Mouse (Mus musculus) heart, embryonic 14.5 days (tissue): ENCODE results near the gene Fcna. TPM values are rescaled to one million over a fixed set of nuclear protein-coding genes. Genes with fewer than 3 reads are reported as not detected.

Source experiments
- ATAC-seq: fragments of 200-750 bp; cut with Nextera tagmentation; 2 replicates; pipeline ENCODE4 v1.8.0; 2017; ENCODE audit warnings: low read depth, moderate TSS enrichment; ENCODE audit not compliant: insufficient number of reproducible peaks, insufficient read depth, low FRiP score
- H3K27ac ChIP-seq, 2 experiments: fragments of 200-500 bp in 1 of 2; fragments of 300-500 bp in 1 of 2; sonication (generic) in 1 of 2; replicated peaks in 1 of 2; 2 replicates each; pipeline ENCODE4 v1.5.1; 2012 to 2014; ENCODE audit warnings: low read depth in 2 of 2, low read length in 2 of 2, control low read depth in 1 of 2, mild to moderate bottlenecking in 1 of 2, mixed read lengths in 1 of 2; ENCODE audit not compliant: control insufficient read depth in 1 of 2, insufficient read depth in 1 of 2
- H3K27me3 ChIP-seq: fragments of 300-500 bp; sonication (generic); 2 replicates; pipeline ENCODE4 v1.6.1; 2014; ENCODE audit warnings: mild to moderate bottlenecking, low read length, control low read depth; ENCODE audit not compliant: control insufficient read depth, insufficient read depth
- H3K36me3 ChIP-seq: fragments of 300-500 bp; sonication (generic); 2 replicates; pipeline ENCODE4 v1.6.1; 2014; ENCODE audit warnings: mild to moderate bottlenecking, control low read depth, low read length, mixed read lengths; ENCODE audit not compliant: control insufficient read depth, insufficient read depth
- H3K4me1 ChIP-seq, 2 experiments: fragments of 200-500 bp in 1 of 2; fragments of 300-500 bp in 1 of 2; sonication (generic) in 1 of 2; 2 replicates each; pipeline ENCODE4 v1.6.1; 2012 to 2014; ENCODE audit warnings: low read length in 2 of 2, control low read depth in 1 of 2, mixed read lengths in 1 of 2; ENCODE audit not compliant: control insufficient read depth in 2 of 2, insufficient read depth in 2 of 2
- H3K4me2 ChIP-seq: fragments of 300-500 bp; sonication (generic); 2 replicates; pipeline ENCODE4 v1.6.1; 2014; ENCODE audit warnings: mild to moderate bottlenecking, low read length
- H3K4me3 ChIP-seq, 2 experiments: fragments of 200-500 bp in 1 of 2; fragments of 300-500 bp in 1 of 2; sonication (generic) in 1 of 2; 2 replicates each; pipeline ENCODE4 v1.5.1; 2012 to 2014; ENCODE audit warnings: low read length in 2 of 2, mild to moderate bottlenecking in 2 of 2, control low read depth in 1 of 2, low read depth in 1 of 2, moderate library complexity in 1 of 2; ENCODE audit not compliant: control insufficient read depth in 1 of 2, insufficient read depth in 1 of 2
- H3K9ac ChIP-seq: fragments of 300-500 bp; sonication (generic); 2 replicates; pipeline ENCODE4 v1.6.1; 2014; ENCODE audit warnings: mild to moderate bottlenecking, low read length
- H3K9me3 ChIP-seq: fragments of 300-500 bp; sonication (generic); 2 replicates; pipeline ENCODE4 v1.6.1; 2016; ENCODE audit warnings: low read length, control low read depth; ENCODE audit not compliant: control insufficient read depth
- WGBS: fragments of 180-500 bp; shearing (Covaris S2); extraction: QIAGEN DNeasy Blood & Tissue Kit; methylation state at CpG from one replicate; pipeline ENCODE4 v1.1.7; 2014; 5-methylcytosine and 5-hydroxymethylcytosine counted together
- polyA plus RNA-seq: library from polyadenylated mRNA; unstranded; fragments of >200 nt; fragmentation: Nextera tagmentation; extraction: Ambion mirVana; gene quantifications from 2 replicates; pipeline ENCODE4 v1.2.1, GENCODE M21; 2014

Fcna gene
- polyA plus RNA-seq, 1 experiment from 2014 or later: 3.2 TPM

DNA sequence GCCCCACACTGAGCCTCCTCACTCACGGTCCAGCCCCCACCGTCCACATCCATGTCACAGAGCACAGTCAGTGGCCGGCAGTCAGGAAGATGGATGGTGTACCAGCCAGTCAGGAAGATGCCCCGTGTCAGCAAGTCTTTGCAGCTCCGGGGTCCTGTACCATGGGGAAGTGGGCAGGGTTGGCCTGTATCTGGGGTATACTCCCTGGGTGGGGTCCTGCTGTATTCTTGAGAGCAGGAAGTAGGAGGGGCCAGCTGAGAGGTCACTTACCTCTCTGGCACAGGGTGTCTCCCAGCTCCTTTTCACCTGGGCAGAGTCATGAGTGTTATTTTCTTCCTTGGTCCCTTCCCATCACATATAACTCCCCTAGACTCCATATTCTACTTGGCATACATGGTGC is 1.8 kb downstream of the Fcna start:
- Histone ChIP-seq H3K27me3 (no peaks in the 10 kb centered on the region), H3K4me3 (no peak overlapping the region), H3K4me2 (no peak overlapping the region), H3K9me3 (no peaks in the 10 kb centered on the region), H3K9ac (no peak overlapping the region), H3K36me3 (no peaks in the 10 kb centered on the region), H3K27ac (no peak overlapping the region), H3K4me1 (peaks cover 0 to 7% of the 10 kb centered on the region in 2 experiments; a peak in 2 of 4 replicates)
- 48% methylated on average over 5 of the region's 5 CpGs for WGBS
- no peak for ATAC-seq

DNA sequence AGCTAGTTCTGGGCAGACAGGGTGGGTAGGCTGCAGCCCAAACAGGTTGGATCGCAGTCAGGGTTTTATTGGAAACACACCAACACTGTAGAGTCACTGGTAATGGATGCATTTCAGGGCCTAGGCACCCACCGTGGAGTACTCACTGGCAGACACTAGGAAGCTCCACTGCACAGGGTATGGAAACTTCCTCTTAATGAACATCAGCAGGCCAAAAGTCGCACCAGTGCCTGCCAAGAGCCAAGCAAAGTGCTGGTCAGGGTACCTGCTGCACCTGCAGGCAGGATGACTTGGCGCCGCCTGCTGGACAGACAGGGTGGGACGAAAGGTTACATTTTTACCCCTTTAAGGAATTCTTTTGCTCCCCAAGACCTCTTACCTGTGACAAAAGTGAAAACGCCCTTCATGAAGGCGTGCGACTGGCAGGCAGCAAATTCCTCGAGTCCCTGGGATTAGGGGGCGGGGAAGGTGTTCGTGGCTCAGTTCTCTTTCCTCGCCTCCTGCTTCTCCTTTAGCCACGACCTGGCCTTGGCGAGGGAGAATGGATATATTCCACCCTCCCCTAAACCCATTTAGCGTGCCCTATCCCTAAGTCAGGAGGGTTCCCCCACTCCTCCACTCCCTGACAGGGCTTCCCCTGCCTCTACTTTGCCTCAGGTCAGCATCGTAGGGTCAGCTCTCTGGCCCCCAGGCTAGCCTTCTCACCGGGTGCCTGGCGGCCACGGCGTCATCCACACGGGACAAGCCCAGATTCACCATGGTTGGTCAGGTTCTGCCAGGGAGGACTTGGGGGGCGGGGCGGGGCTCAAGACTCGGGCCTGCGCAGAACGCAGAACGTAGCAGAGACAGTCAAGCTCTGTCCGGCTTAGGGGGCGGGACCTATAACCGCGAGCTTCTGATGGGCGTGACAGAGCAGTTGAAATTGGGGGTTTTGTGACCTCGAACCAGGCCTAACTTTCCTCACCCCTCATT is 6.3 kb downstream of the Fcna start, which contains the start of gene Tmem141:
Gene Tmem141, minus strand, starts transcription at position 777 of the 972 bp plus-strand sequence.
- Histone ChIP-seq H3K36me3 (no peaks in the 10 kb centered on the region), H3K27me3 (peaks cover 27% of the 10 kb centered on the region), H3K4me2 (peak within 1 kb of the TSS; percentile 89), H3K27ac (peak within 1 kb of the TSS; percentile 42 to 53; a peak in 3 of 4 replicates), H3K9me3 (no peaks in the 10 kb centered on the region), H3K9ac (peak within 1 kb of the TSS; percentile 69), H3K4me1 (peaks cover 0 to 7% of the 10 kb centered on the region in 2 experiments; a peak in 2 of 4 replicates), H3K4me3 (peak within 1 kb of the TSS; percentile 43 to 64)
- ATAC-seq: peak; percentile 75
- 7% methylated on average over 34 of the region's 34 CpGs for WGBS

GRCm38 (mm10) chr2:25620852-25621228 is 7.0 kb downstream of the Fcna start:
- ATAC-seq: no peak
- Histone ChIP-seq H3K27ac (no peak overlapping the region), H3K9ac (0 out of 2 replicates have a peak overlapping the region, but pooled peaks have one; percentile 69), H3K4me2 (peak overlapping the region; percentile 89), H3K4me1 (peaks cover 0 to 7% of the 10 kb centered on the region in 2 experiments; a peak in 2 of 4 replicates), H3K9me3 (no peaks in the 10 kb centered on the region), H3K36me3 (no peaks in the 10 kb centered on the region), H3K4me3 (no peak overlapping the region), H3K27me3 (peaks cover 34% of the 10 kb centered on the region)
- 86% methylated on average over 4 of the region's 4 CpGs for WGBS

DNA sequence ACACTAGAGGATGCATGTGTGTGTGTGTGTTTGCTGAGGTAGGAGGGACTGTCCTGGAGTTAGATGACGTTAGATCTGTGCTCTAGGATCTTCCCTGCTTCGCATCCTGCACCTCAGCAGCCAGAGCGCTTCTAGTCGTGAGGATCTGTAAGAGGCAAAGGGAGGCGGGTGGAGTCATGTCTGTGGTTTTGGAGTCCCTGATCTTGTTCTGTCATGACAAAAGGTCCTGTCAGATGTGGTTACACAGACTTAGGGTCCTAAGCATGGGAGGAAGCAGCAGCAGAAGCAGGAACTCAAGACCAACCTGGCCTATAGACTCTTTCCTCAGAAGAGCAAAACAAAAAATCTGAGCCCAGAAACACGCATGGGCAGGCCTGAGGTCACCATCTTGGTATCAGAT is 7.4 kb downstream of the Fcna start:
- Histone ChIP-seq H3K9me3 (no peaks in the 10 kb centered on the region), H3K27me3 (peaks cover 38% of the 10 kb centered on the region), H3K4me1 (peaks cover 0 to 7% of the 10 kb centered on the region in 2 experiments; a peak in 2 of 4 replicates), H3K4me2 (no peak overlapping the region), H3K4me3 (no peak overlapping the region), H3K9ac (no peak overlapping the region), H3K36me3 (no peaks in the 10 kb centered on the region), H3K27ac (no peak overlapping the region)
- 71% methylated on average over 6 of the region's 6 CpGs for WGBS
- ATAC-seq: no peak

DNA sequence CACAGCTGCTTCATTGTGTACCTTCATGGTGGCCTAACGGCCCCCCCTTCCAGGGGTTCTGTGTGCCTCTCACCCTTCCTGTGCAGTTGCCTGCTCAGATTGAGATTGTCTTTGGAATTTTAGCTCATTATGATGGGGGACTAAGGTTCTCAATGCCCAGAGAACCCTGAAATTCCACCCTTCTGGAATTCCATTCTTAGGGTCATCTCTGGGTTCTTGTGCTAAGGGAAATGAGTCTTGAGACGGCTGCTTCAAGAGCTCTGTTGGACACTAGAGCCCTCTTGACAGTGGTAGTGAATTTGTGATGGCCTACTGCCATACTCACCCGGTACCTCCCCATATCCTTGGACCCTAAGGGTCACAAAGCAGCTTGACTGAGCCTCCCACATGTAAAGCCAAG is 10.3 kb downstream of the Fcna start, which contains the start of gene Ccdc183:
Gene Ccdc183, minus strand, starts transcription at position 101 of the 400 bp plus-strand sequence.
- Histone ChIP-seq H3K27ac (no peak within 1 kb of the TSS), H3K4me3 (no peak within 1 kb of the TSS), H3K9ac (no peak within 1 kb of the TSS), H3K4me1 (peaks cover 0 to 7% of the 10 kb centered on the region in 2 experiments; a peak in 2 of 4 replicates), H3K36me3 (no peaks in the 10 kb centered on the region), H3K27me3 (peaks cover 56% of the 10 kb centered on the region), H3K9me3 (no peaks in the 10 kb centered on the region), H3K4me2 (peak within 1 kb of the TSS; percentile 43; the same call in 1 of the 2 replicates)
- no peak for ATAC-seq
- WGBS: 70% methylated on average over 3 of the region's 3 CpGs

DNA sequence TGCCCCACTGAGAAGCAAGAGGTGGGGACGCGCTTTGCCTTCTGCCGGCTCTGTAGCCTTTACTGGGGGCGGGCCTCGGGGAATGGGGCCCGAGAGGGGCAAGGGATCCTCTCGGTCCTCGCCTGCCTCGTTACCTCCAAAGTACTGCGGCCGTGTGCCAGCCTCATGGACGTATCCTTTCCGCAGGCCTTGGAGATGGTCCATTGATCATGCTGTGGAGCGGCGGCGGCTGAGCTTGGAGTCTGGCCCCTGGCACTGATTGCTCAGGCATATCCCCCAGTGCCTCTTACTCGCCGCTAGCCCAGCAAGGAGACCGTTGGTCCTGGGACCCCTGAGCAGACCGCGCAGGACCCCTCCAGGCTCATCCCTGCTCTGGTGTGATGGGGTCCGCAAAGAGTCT is 11.4 kb downstream of the Fcna start:
- Histone ChIP-seq H3K9ac (no peak overlapping the region), H3K27me3 (peaks cover 56% of the 10 kb centered on the region), H3K4me1 (peaks cover 0 to 3% of the 10 kb centered on the region in 2 experiments; a peak in 2 of 4 replicates), H3K4me2 (peak overlapping the region; percentile 43), H3K27ac (no peak overlapping the region), H3K4me3 (0 out of 4 replicates have a peak overlapping the region, but pooled peaks of 1 of the 2 experiments have one; percentile 9), H3K36me3 (no peaks in the 10 kb centered on the region), H3K9me3 (no peaks in the 10 kb centered on the region)
- WGBS: 13% methylated on average over 22 of the region's 22 CpGs
- ATAC-seq: no peak

GRCm38 (mm10) chr2:25608671-25609070 is 19.2 kb downstream of the Fcna start:
- Histone ChIP-seq H3K27me3 (0 out of 2 replicates have a peak, but pooled peaks cover 5% of the 10 kb centered on the region), H3K36me3 (peaks cover 4% of the 10 kb centered on the region; the same call in 1 of the 2 replicates), H3K4me2 (peak overlapping the region; percentile 80), H3K4me3 (peak overlapping the region; percentile 86 to 100), H3K9me3 (no peaks in the 10 kb centered on the region), H3K27ac (peak overlapping the region; percentile 25 to 92; a peak in 1 of 4 replicates), H3K9ac (peak overlapping the region; percentile 95; the same call in 1 of the 2 replicates), H3K4me1 (peaks cover 7 to 16% of the 10 kb centered on the region in 2 experiments)
- 66% methylated on average over 10 of the region's 10 CpGs for WGBS
- no peak for ATAC-seq
